Mouse (Mus musculus) stomach, postnatal 0 days (tissue): ENCODE results near the gene Rprd2.

Experiments used
- CTCF ChIP-seq: IDR thresholded peaks from 2 replicates; pipeline ENCODE4 v1.5.1; 2016; ENCODE audit warnings: antibody characterized with exemption, low read depth, mild to moderate bottlenecking, moderate library complexity
- EP300 ChIP-seq: optimal IDR thresholded peaks from 2 replicates; pipeline ENCODE3; 2016; ENCODE audit warnings: antibody characterized with exemption

GRCm38 (mm10) chr3:95865571-95865970 lies 46.9 kb upstream of the Rprd2 start:
- TF ChIP-seq CTCF: no peak
- no peak for TF ChIP-seq EP300
